Mouse (Mus musculus): ENCODE measurements around the gene Adgrl3. TPM values are rescaled to one million over a fixed set of nuclear protein-coding genes. Genes with fewer than 3 reads are reported as not detected.

Gene Adgrl3
- polyA plus RNA-seq, 1 experiment, result 9.8 TPM

- H3K27me3 ChIP-seq (ENCODE audit: control insufficient read depth, insufficient read depth, insufficient read length), result no peaks in the 10 kb centered on the region
- no peak overlapping the region for H3K4me3 ChIP-seq (ENCODE audit: insufficient read depth, poor library complexity, severe bottlenecking)
- no peaks in the 10 kb centered on the region for H3K79me3 ChIP-seq (ENCODE audit: low read depth)
- H3ac ChIP-seq (ENCODE audit: control insufficient read depth, insufficient read length, low read depth), result no peak overlapping the region
- H3K36me3 ChIP-seq (ENCODE audit: control insufficient read depth, insufficient read depth), result no peaks in the 10 kb centered on the region
- TF ChIP-seq MYOG (IDR thresholded peaks at IDR 0.05; ENCODE audit: control insufficient read depth, extremely low read depth, insufficient read length) (no peak), MAX (IDR thresholded peaks at IDR 0.05) (no peak), MYOD1 (IDR thresholded peaks at IDR 0.05; ENCODE audit: control insufficient read depth, insufficient read length, low read depth) (no peak), CEBPB (IDR thresholded peaks at IDR 0.05; ENCODE audit: low read depth) (no peak), CTCF (IDR thresholded peaks at IDR 0.05; ENCODE audit: control insufficient read depth, insufficient read depth, insufficient read length) (no peak), USF1 (IDR thresholded peaks at IDR 0.05; ENCODE audit: low read depth) (no peak), FOSL1 (IDR thresholded peaks at IDR 0.05; ENCODE audit: insufficient read depth, low read length, poor library complexity, severe bottlenecking) (no peak)
- H3K79me2 ChIP-seq (ENCODE audit: control insufficient read depth, insufficient read depth), result no peaks in the 10 kb centered on the region
These were observed 770.8 kb downstream of the Adgrl3 start for GRCm38 (mm10) chr5:81790710-81791109.

GRCm38 (mm10) chr5:81794125-81794524, 774.2 kb downstream of the Adgrl3 start:
- TF ChIP-seq MYOD1 (IDR thresholded peaks at IDR 0.05; ENCODE audit: control insufficient read depth, insufficient read length, low read depth) (no peak), CTCF (IDR thresholded peaks at IDR 0.05; ENCODE audit: control insufficient read depth, insufficient read depth, insufficient read length) (no peak), MYOG (IDR thresholded peaks at IDR 0.05; ENCODE audit: control insufficient read depth, extremely low read depth, insufficient read length) (no peak), CEBPB (IDR thresholded peaks at IDR 0.05; ENCODE audit: low read depth) (no peak), USF1 (IDR thresholded peaks at IDR 0.05; ENCODE audit: low read depth) (no peak), FOSL1 (IDR thresholded peaks at IDR 0.05; ENCODE audit: insufficient read depth, low read length, poor library complexity, severe bottlenecking) (no peak), MAX (IDR thresholded peaks at IDR 0.05) (no peak)
- no peaks in the 10 kb centered on the region for H3K79me2 ChIP-seq (ENCODE audit: control insufficient read depth, insufficient read depth)
- H3K36me3 ChIP-seq (ENCODE audit: control insufficient read depth, insufficient read depth), result no peaks in the 10 kb centered on the region
- H3K4me3 ChIP-seq (ENCODE audit: insufficient read depth, poor library complexity, severe bottlenecking), result no peak overlapping the region
- H3ac ChIP-seq (ENCODE audit: control insufficient read depth, insufficient read length, low read depth), result no peak overlapping the region
- no peaks in the 10 kb centered on the region for H3K27me3 ChIP-seq (ENCODE audit: control insufficient read depth, insufficient read depth, insufficient read length)
- no peaks in the 10 kb centered on the region for H3K79me3 ChIP-seq (ENCODE audit: low read depth)

- no peaks in the 10 kb centered on the region for H3K79me3 ChIP-seq (ENCODE audit: low read depth)
- H3K4me3 ChIP-seq (ENCODE audit: insufficient read depth, poor library complexity, severe bottlenecking), result no peak overlapping the region
- TF ChIP-seq FOSL1 (IDR thresholded peaks at IDR 0.05; ENCODE audit: insufficient read depth, low read length, poor library complexity, severe bottlenecking) (no peak), CEBPB (IDR thresholded peaks at IDR 0.05; ENCODE audit: low read depth) (no peak), USF1 (IDR thresholded peaks at IDR 0.05; ENCODE audit: low read depth) (no peak), CTCF (IDR thresholded peaks at IDR 0.05; ENCODE audit: control insufficient read depth, insufficient read depth, insufficient read length) (no peak), MAX (IDR thresholded peaks at IDR 0.05) (no peak), MYOD1 (IDR thresholded peaks at IDR 0.05; ENCODE audit: control insufficient read depth, insufficient read length, low read depth) (no peak), MYOG (IDR thresholded peaks at IDR 0.05; ENCODE audit: control insufficient read depth, extremely low read depth, insufficient read length) (no peak)
- no peaks in the 10 kb centered on the region for H3K79me2 ChIP-seq (ENCODE audit: control insufficient read depth, insufficient read depth)
- no peak overlapping the region for H3ac ChIP-seq (ENCODE audit: control insufficient read depth, insufficient read length, low read depth)
- no peaks in the 10 kb centered on the region for H3K36me3 ChIP-seq (ENCODE audit: control insufficient read depth, insufficient read depth)
- no peaks in the 10 kb centered on the region for H3K27me3 ChIP-seq (ENCODE audit: control insufficient read depth, insufficient read depth, insufficient read length)
These were observed 774.7 kb downstream of the Adgrl3 start for GRCm38 (mm10) chr5:81794601-81795000.

GRCm38 (mm10) chr5:81796128-81796527, 776.2 kb downstream of the Adgrl3 start:
- TF ChIP-seq CEBPB (IDR thresholded peaks at IDR 0.05; ENCODE audit: low read depth) (no peak), MYOD1 (IDR thresholded peaks at IDR 0.05; ENCODE audit: control insufficient read depth, insufficient read length, low read depth) (no peak), CTCF (IDR thresholded peaks at IDR 0.05; ENCODE audit: control insufficient read depth, insufficient read depth, insufficient read length) (no peak), FOSL1 (IDR thresholded peaks at IDR 0.05; ENCODE audit: insufficient read depth, low read length, poor library complexity, severe bottlenecking) (no peak), MYOG (IDR thresholded peaks at IDR 0.05; ENCODE audit: control insufficient read depth, extremely low read depth, insufficient read length) (no peak), USF1 (IDR thresholded peaks at IDR 0.05; ENCODE audit: low read depth) (no peak), MAX (IDR thresholded peaks at IDR 0.05) (no peak)
- Histone ChIP-seq H3K4me3 (ENCODE audit: insufficient read depth, poor library complexity, severe bottlenecking) (no peak overlapping the region), H3K36me3 (ENCODE audit: control insufficient read depth, insufficient read depth) (no peaks in the 10 kb centered on the region), H3ac (ENCODE audit: control insufficient read depth, insufficient read length, low read depth) (no peak overlapping the region), H3K79me2 (ENCODE audit: control insufficient read depth, insufficient read depth) (no peaks in the 10 kb centered on the region), H3K27me3 (ENCODE audit: control insufficient read depth, insufficient read depth, insufficient read length) (no peaks in the 10 kb centered on the region), H3K79me3 (ENCODE audit: low read depth) (no peaks in the 10 kb centered on the region)

GRCm38 (mm10) chr5:81810966-81811365, 791.0 kb downstream of the Adgrl3 start:
- no peaks in the 10 kb centered on the region for H3K36me3 ChIP-seq (ENCODE audit: control insufficient read depth, insufficient read depth)
- H3ac ChIP-seq (ENCODE audit: control insufficient read depth, insufficient read length, low read depth), result no peak overlapping the region
- no peaks in the 10 kb centered on the region for H3K79me2 ChIP-seq (ENCODE audit: control insufficient read depth, insufficient read depth)
- no peak for TF ChIP-seq CEBPB (IDR thresholded peaks at IDR 0.05; ENCODE audit: low read depth)
- no peak for TF ChIP-seq FOSL1 (IDR thresholded peaks at IDR 0.05; ENCODE audit: insufficient read depth, low read length, poor library complexity, severe bottlenecking)
- no peak for TF ChIP-seq MYOG (IDR thresholded peaks at IDR 0.05; ENCODE audit: control insufficient read depth, extremely low read depth, insufficient read length)
- TF ChIP-seq MYOD1 (IDR thresholded peaks at IDR 0.05; ENCODE audit: control insufficient read depth, insufficient read length, low read depth), result no peak
- no peak for TF ChIP-seq MAX (IDR thresholded peaks at IDR 0.05)
- no peak for TF ChIP-seq CTCF (IDR thresholded peaks at IDR 0.05; ENCODE audit: control insufficient read depth, insufficient read depth, insufficient read length)
- TF ChIP-seq USF1 (IDR thresholded peaks at IDR 0.05; ENCODE audit: low read depth), result no peak
- no peaks in the 10 kb centered on the region for H3K79me3 ChIP-seq (ENCODE audit: low read depth)
- no peak overlapping the region for H3K4me3 ChIP-seq (ENCODE audit: insufficient read depth, poor library complexity, severe bottlenecking)
- no peaks in the 10 kb centered on the region for H3K27me3 ChIP-seq (ENCODE audit: control insufficient read depth, insufficient read depth, insufficient read length)

GRCm38 (mm10) chr5:81832076-81832475, 812.1 kb downstream of the Adgrl3 start:
- Histone ChIP-seq H3K79me2 (ENCODE audit: control insufficient read depth, insufficient read depth) (no peaks in the 10 kb centered on the region), H3K36me3 (ENCODE audit: control insufficient read depth, insufficient read depth) (no peaks in the 10 kb centered on the region), H3ac (ENCODE audit: control insufficient read depth, insufficient read length, low read depth) (no peak overlapping the region), H3K4me3 (ENCODE audit: insufficient read depth, poor library complexity, severe bottlenecking) (no peak overlapping the region), H3K79me3 (ENCODE audit: low read depth) (no peaks in the 10 kb centered on the region), H3K27me3 (ENCODE audit: control insufficient read depth, insufficient read depth, insufficient read length) (no peaks in the 10 kb centered on the region)
- TF ChIP-seq MYOG (IDR thresholded peaks at IDR 0.05; ENCODE audit: control insufficient read depth, extremely low read depth, insufficient read length) (no peak), MYOD1 (IDR thresholded peaks at IDR 0.05; ENCODE audit: control insufficient read depth, insufficient read length, low read depth) (no peak), MAX (IDR thresholded peaks at IDR 0.05) (no peak), USF1 (IDR thresholded peaks at IDR 0.05; ENCODE audit: low read depth) (no peak), CTCF (IDR thresholded peaks at IDR 0.05; ENCODE audit: control insufficient read depth, insufficient read depth, insufficient read length) (no peak), CEBPB (IDR thresholded peaks at IDR 0.05; ENCODE audit: low read depth) (no peak), FOSL1 (IDR thresholded peaks at IDR 0.05; ENCODE audit: insufficient read depth, low read length, poor library complexity, severe bottlenecking) (no peak)
